Mouse (Mus musculus): Measurements from ENCODE around the gene Cd96.

The Cd96 gene

DNA sequence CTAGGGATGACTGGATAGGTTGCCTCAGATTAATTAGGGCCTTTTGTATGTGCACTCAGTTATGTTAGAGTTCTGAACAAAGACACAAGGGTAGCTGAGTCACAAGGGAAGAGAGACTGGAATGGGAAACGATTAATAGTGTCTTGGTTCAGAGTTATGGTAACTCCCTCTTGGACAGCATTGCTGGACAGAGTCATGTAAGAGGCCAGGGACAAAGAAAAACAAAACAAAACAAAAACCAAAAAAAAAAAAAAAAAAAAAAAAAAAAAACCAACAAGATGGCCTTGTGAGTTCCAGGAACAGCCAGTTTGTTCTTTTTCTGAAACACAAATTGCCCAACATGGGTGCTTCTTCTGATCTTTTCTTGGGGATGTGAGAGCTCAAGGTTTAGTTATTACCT is 133.8 kb downstream of the Cd96 start:
- no peak for DNase-seq (ENCODE audit: low spot score in 2 of 2)

Data from left cerebral cortex, adult 9 months (tissue).